Mouse (Mus musculus) forebrain, postnatal 0 days (tissue): ENCODE results near the gene Slc8a1. TPM values are rescaled to one million over a fixed set of nuclear protein-coding genes. Genes with fewer than 3 reads are reported as not detected.

Experiments
- ATAC-seq: fragments of 200-750 bp; cut with Nextera tagmentation; 2 replicates; pipeline ENCODE4 v1.8.0; 2017; ENCODE audit warnings: mild to moderate bottlenecking, moderate library complexity
- DNase-seq: peaks from one replicate; pipeline ENCODE4 v3.0.0-alpha.2; 2015
- H3K27ac ChIP-seq: fragments of 300-500 bp; sonication (generic); 2 replicates; pipeline ENCODE4 v1.5.1; 2014; ENCODE audit warnings: low read depth, mild to moderate bottlenecking, antibody characterized with exemption, low read length, moderate library complexity, mixed read lengths
- H3K27me3 ChIP-seq: fragments of 300-500 bp; sonication (generic); 2 replicates; pipeline ENCODE4 v1.6.1; 2014; ENCODE audit warnings: mild to moderate bottlenecking, low read length, mixed read lengths; ENCODE audit not compliant: insufficient read depth
- H3K36me3 ChIP-seq: fragments of 300-500 bp; sonication (generic); 2 replicates; pipeline ENCODE4 v1.6.1; 2014; ENCODE audit warnings: mild to moderate bottlenecking, moderate library complexity; ENCODE audit not compliant: insufficient read depth
- H3K4me1 ChIP-seq: fragments of 300-500 bp; sonication (generic); 2 replicates; pipeline ENCODE4 v1.6.1; 2014; ENCODE audit warnings: antibody characterized with exemption; ENCODE audit not compliant: insufficient read depth
- H3K4me2 ChIP-seq: fragments of 300-500 bp; sonication (generic); 2 replicates; pipeline ENCODE4 v1.6.1; 2014; ENCODE audit warnings: low read depth, mild to moderate bottlenecking, moderate library complexity
- H3K4me3 ChIP-seq: fragments of 300-500 bp; sonication (generic); 2 replicates; pipeline ENCODE4 v1.5.1; 2014; ENCODE audit warnings: low read depth, low read length, mixed read lengths
- H3K9ac ChIP-seq: fragments of 300-500 bp; sonication (generic); 2 replicates; pipeline ENCODE4 v1.6.1; 2014; ENCODE audit warnings: mild to moderate bottlenecking
- H3K9me3 ChIP-seq: fragments of 300-500 bp; sonication (generic); 2 replicates; pipeline ENCODE4 v1.6.1; 2016; ENCODE audit warnings: low read length
- CTCF ChIP-seq: sonication (generic); IDR thresholded peaks from 2 replicates; pipeline ENCODE4 v1.5.1; 2016; ENCODE audit warnings: antibody characterized with exemption, control low read depth, low read depth
- WGBS: fragments of 180-500 bp; shearing (Covaris S2); extraction: QIAGEN DNeasy Blood & Tissue Kit; methylation state at CpG from one replicate; pipeline ENCODE4 v1.1.7; 2014; 5-methylcytosine and 5-hydroxymethylcytosine counted together
- polyA plus RNA-seq: library from polyadenylated mRNA; unstranded; fragments of >200 nt; fragmentation: Nextera tagmentation; extraction: Ambion mirVana; gene quantifications from 2 replicates; pipeline ENCODE4 v1.2.1, GENCODE M21; 2015
- total RNA-seq: library from RNA; depleted of rRNA; stranded (reverse); fragments of >200 nt; gene quantifications from 2 replicates; pipeline ENCODE4 v1.2.3, GENCODE M21; 2014

Gene Slc8a1
- total and polyA plus RNA-seq, 2 experiments from 2014 or later: 16.9 to 143 TPM

DNA sequence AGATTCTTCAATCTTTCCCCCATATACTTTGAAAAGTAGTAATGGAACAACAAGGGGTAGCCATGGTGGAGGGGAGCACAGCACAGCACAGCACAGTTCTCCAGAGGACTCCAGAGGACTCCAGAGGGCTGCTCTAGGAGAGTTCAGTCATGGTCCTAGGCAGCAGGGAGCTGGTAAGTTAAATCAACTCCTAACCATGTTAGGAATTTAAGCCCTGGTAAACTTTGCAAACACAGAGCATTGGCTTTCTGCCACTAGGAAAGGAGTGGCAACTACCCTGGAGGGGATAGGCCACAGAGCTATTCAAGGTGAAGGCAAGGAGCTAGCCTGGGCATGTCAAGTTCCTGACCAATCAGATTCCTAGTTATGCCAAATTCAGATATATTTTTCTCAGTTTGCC is 240.3 kb downstream of the Slc8a1 start:
- ATAC-seq (no peak), DNase-seq (no peak)
- Histone ChIP-seq H3K36me3 (no peaks in the 10 kb centered on the region), H3K4me3 (no peak overlapping the region), H3K4me2 (no peak overlapping the region), H3K9me3 (no peaks in the 10 kb centered on the region), H3K9ac (no peak overlapping the region), H3K27ac (no peak overlapping the region), H3K4me1 (peaks cover 8% of the 10 kb centered on the region), H3K27me3 (no peaks in the 10 kb centered on the region)
- no peak for TF ChIP-seq CTCF

DNA sequence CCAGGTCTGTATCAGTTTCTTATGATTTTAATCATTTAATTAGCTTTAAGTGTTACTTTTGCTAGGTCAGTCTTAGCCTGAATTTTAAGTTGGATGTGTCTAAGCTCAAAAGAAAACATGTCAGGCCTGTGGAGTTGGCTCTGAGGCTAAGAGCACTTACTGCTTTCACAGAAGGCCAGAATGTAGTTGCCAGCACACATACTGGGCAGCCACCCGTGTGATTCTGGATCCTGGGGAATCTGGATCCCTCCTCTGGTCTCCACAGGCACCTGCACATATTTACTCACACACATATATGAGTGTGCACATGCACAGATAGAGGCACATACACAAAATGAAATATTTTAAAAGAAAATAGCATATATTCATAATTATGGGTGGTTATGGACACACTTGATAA is 241.6 kb downstream of the Slc8a1 start:
- ATAC-seq: no peak
- no peaks in the 10 kb centered on the region for H3K36me3 ChIP-seq
- H3K27me3 ChIP-seq: no peaks in the 10 kb centered on the region
- no peak for DNase-seq
- H3K27ac ChIP-seq: no peak overlapping the region
- no peak overlapping the region for H3K9ac ChIP-seq
- no peak for TF ChIP-seq CTCF
- no peaks in the 10 kb centered on the region for H3K9me3 ChIP-seq
- no peak overlapping the region for H3K4me3 ChIP-seq
- no peak overlapping the region for H3K4me2 ChIP-seq
- WGBS: 65% methylated on average over 1 of the region's 1 CpGs
- H3K4me1 ChIP-seq: peaks cover 4% of the 10 kb centered on the region

DNA sequence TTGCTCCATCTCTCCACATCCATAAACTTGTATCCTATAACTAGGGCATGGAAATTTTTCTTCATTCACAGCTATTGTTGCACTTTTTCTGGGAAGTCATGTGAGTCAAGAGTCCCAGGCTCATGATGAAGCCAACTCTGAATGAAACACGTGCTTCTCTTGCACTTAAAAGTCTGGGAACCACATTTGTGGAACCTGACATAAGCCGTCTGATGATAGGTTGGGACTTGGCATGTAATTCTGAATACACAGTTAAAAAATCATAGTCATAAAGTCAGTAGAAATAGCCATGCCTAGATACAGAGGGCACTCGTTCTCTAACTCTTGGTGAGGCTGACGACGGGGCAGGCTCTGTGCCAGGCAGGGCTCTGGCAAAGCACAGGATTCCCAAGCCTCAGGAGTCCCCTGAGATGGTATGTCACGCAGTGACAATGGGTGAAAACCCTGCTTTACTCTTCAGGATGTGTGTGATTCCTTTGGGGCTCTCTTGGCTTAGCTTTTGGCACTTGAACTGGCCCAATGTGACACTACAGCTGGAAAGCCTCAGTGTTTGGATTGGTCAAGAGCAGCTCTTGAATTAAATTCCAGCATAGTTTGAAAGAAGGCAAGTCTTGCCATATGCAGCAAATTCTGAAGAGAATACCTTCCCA is 245.8 kb downstream of the Slc8a1 start:
- H3K9me3 ChIP-seq: no peaks in the 10 kb centered on the region
- no peak overlapping the region for H3K9ac ChIP-seq
- H3K4me1 ChIP-seq: peaks cover 4% of the 10 kb centered on the region
- ATAC-seq (0 out of 2 replicates have a peak, but pooled peaks have one; percentile 6), DNase-seq (no peak)
- H3K4me2 ChIP-seq: no peak overlapping the region
- H3K27ac ChIP-seq: no peak overlapping the region
- WGBS: 65% methylated on average over 6 of the region's 6 CpGs
- H3K27me3 ChIP-seq: no peaks in the 10 kb centered on the region
- no peak for TF ChIP-seq CTCF
- no peak overlapping the region for H3K4me3 ChIP-seq
- H3K36me3 ChIP-seq: no peaks in the 10 kb centered on the region

DNA sequence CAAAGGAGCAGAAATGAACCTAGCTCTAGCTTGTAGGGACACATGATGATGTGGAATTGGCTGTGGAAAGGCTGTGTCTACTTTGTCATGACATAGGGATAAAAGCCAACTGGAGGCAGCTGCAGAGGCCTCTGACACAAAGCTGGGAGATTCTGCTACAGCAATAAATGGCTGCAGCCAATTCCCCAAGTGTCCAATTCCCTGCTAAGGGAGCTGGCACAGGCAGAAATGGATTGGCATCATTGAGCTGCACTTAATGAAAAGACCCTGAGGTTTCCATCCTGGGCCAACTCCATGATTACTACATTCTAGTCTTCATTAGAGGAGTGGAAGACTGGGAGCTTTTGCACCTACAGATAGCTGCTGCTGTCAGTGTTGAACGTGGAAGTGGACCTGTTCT is 251.8 kb downstream of the Slc8a1 start:
- H3K27me3 ChIP-seq: no peaks in the 10 kb centered on the region
- TF ChIP-seq CTCF: no peak
- H3K36me3 ChIP-seq: no peaks in the 10 kb centered on the region
- ATAC-seq (peak; percentile 46), DNase-seq (no peak)
- H3K9ac ChIP-seq: no peak overlapping the region
- no peaks in the 10 kb centered on the region for H3K9me3 ChIP-seq
- no peak overlapping the region for H3K27ac ChIP-seq
- H3K4me1 ChIP-seq: no peaks in the 10 kb centered on the region
- no peak overlapping the region for H3K4me2 ChIP-seq
- 73% methylated on average over 1 of the region's 1 CpGs for WGBS
- H3K4me3 ChIP-seq: no peak overlapping the region

DNA sequence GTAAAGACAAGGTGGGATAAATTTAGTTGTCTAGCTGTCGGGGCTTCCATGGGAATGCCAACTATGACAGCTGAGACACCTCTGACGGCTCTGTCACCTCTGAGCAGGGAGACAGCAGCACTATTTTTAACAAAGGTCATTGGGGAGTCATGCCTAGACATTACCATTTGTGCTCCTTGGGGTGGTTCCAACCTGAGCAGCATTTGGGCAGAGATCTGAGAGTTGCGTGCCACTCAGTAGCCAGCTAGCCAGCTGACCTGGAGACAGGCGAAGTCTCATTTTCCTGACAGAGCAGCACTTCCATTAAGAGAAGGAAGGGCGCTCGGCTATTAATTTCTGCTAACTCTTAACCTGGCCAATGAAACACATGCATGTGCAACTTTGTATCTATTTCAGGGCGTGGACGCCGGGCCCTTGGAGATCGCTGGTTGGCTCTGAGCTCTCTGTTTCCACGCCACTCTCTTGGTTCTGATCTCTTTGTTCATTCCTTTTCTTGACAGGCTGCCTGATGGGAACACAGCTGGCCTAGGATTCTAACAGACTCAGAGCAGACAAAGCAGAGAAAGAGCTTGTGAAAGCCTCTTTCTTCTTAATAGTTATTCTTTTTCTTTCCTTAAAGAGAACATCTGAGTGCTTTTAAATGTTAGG is 256.2 kb downstream of the Slc8a1 start:
- 47% methylated on average over 11 of the region's 11 CpGs for WGBS
- no peaks in the 10 kb centered on the region for H3K36me3 ChIP-seq
- TF ChIP-seq CTCF: no peak
- H3K4me3 ChIP-seq: no peak overlapping the region
- H3K9ac ChIP-seq: no peak overlapping the region
- H3K4me2 ChIP-seq: no peak overlapping the region
- H3K27me3 ChIP-seq: no peaks in the 10 kb centered on the region
- H3K27ac ChIP-seq: peak overlapping the region; percentile 69
- H3K4me1 ChIP-seq: peaks cover 7% of the 10 kb centered on the region; the same call in 1 of the 2 replicates
- DNase-seq (peak; percentile 52), ATAC-seq (peak; percentile 84)
- H3K9me3 ChIP-seq: no peaks in the 10 kb centered on the region

DNA sequence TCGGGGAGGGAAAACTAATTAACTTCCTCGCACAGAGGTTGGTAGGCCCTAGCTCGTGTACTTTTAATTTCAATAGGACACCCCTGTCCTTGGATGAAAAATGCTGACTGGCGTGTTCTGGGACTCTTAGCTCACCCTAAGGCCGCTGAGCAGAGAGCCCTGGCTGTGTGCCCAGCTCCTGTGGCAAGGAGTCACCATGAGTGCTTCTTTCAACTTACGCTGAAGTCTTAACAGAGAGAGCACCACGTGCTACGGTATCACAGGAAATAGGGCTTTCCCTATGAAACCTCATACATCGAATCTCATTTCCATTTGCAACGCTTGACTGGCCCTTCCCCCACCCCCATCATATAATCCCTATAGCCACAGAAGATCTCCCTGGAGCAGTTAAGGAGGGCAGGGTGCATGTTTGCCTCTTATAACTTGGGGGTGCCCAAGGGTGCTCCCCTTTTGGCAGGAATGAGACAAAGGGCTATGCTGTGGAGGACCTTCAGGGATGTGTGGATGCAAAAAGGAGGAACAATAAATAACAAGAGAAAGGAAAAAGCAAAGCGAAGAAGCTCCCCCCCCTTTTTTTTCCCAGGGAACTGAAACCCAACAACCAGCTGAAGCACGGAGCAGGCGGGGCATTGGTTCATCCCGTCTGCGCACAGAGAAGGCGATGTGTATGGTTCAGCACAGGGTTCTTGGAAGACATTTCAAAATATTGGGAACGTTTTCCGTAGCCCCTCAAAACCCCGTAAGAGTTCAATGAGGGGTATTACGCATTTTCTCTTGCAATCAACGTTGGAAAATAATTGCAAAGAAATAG is 257.6 kb downstream of the Slc8a1 start:
- Histone ChIP-seq H3K36me3 (no peaks in the 10 kb centered on the region), H3K4me1 (peaks cover 7% of the 10 kb centered on the region; the same call in 1 of the 2 replicates), H3K9ac (no peak overlapping the region), H3K9me3 (no peaks in the 10 kb centered on the region), H3K27ac (no peak overlapping the region), H3K4me2 (peak overlapping the region; percentile 23; the same call in 1 of the 2 replicates), H3K27me3 (no peaks in the 10 kb centered on the region), H3K4me3 (no peak overlapping the region)
- DNase-seq (peak; percentile 39), ATAC-seq (peak; percentile 54)
- WGBS: 49% methylated on average over 21 of the region's 21 CpGs
- TF ChIP-seq CTCF: no peak

DNA sequence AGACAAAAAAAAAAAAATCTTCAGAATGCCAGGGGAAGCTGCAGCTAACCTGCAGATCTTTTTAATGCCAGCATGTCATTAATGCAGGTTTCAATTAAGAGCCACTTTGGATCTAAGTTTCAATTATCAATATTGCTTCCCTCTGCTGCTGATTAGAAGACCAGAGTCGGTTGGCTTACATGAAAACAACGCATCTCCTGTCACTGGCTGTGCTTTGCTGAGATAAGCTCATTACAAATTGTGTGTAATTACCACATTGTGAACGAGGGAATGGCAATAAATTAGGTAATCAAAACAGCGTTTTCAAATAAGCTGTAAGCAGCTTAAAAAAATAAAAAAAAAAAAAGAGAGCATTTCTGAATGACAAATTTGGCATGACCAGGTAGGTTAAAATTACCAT is 258.4 kb downstream of the Slc8a1 start:
- Histone ChIP-seq H3K9ac (no peak overlapping the region), H3K9me3 (no peaks in the 10 kb centered on the region), H3K27me3 (no peaks in the 10 kb centered on the region), H3K4me3 (no peak overlapping the region), H3K4me1 (peaks cover 7% of the 10 kb centered on the region; the same call in 1 of the 2 replicates), H3K27ac (no peak overlapping the region), H3K4me2 (peak overlapping the region; percentile 23; the same call in 1 of the 2 replicates), H3K36me3 (no peaks in the 10 kb centered on the region)
- WGBS: 15% methylated on average over 4 of the region's 4 CpGs
- ATAC-seq (no peak), DNase-seq (no peak)
- no peak for TF ChIP-seq CTCF
